Mouse (Mus musculus) kidney, postnatal 25 days (tissue): ENCODE measurements around the gene Zdhhc23.

ENCODE experiments used
- DNase-seq, 2 experiments: peaks; one replicate each; pipeline ENCODE4 v3.0.0; 2021; ENCODE audit warnings: mixed read lengths in 2 of 2

The Zdhhc23 gene

GRCm38 (mm10) chr16:43979328-43980109 lies at the start of gene Zdhhc23:
TSS of gene Zdhhc23 (minus strand) at chr16:43979791.
- peak; percentile 52 to 79 for DNase-seq

- no peak for DNase-seq
Measured at GRCm38 (mm10) chr16:44029273-44029672, 49.7 kb upstream of the Zdhhc23 start.

GRCm38 (mm10) chr16:44026822-44027221 lies 47.2 kb upstream of the Zdhhc23 start:
- no peak for DNase-seq

GRCm38 (mm10) chr16:44026210-44026609 lies 46.6 kb upstream of the Zdhhc23 start:
- DNase-seq: no peak

- no peak for DNase-seq
Measured at GRCm38 (mm10) chr16:44018986-44019548, 39.5 kb upstream of the Zdhhc23 start.

- no peak for DNase-seq
Measured at GRCm38 (mm10) chr16:44018372-44018771, 38.8 kb upstream of the Zdhhc23 start.

GRCm38 (mm10) chr16:44017707-44018106 lies 38.1 kb upstream of the Zdhhc23 start:
- DNase-seq: no peak

- DNase-seq: peak; percentile 87 to 91
Measured at GRCm38 (mm10) chr16:44016164-44016563, 36.6 kb upstream of the Zdhhc23 start.

- no peak for DNase-seq
Measured at GRCm38 (mm10) chr16:44015416-44016158, 36.0 kb upstream of the Zdhhc23 start.

GRCm38 (mm10) chr16:44011010-44011409 lies 31.4 kb upstream of the Zdhhc23 start:
- no peak for DNase-seq

GRCm38 (mm10) chr16:44002086-44002485 lies 22.5 kb upstream of the Zdhhc23 start:
- no peak for DNase-seq

GRCm38 (mm10) chr16:43999541-43999940 lies 19.9 kb upstream of the Zdhhc23 start:
- DNase-seq: no peak

- no peak for DNase-seq
Measured at GRCm38 (mm10) chr16:43999111-43999510, 19.5 kb upstream of the Zdhhc23 start.

GRCm38 (mm10) chr16:43994623-43995022 lies 15.0 kb upstream of the Zdhhc23 start:
- DNase-seq: no peak

- DNase-seq: no peak
Measured at GRCm38 (mm10) chr16:43986299-43986698, 6.7 kb upstream of the Zdhhc23 start.

GRCm38 (mm10) chr16:43980110-43980609 lies 569 bp upstream of the Zdhhc23 start:
- DNase-seq: no peak

GRCm38 (mm10) chr16:43979010-43979327 lies 622 bp downstream of the Zdhhc23 start:
- no peak for DNase-seq

GRCm38 (mm10) chr16:43973606-43974220 lies 5.9 kb downstream of the Zdhhc23 start:
- DNase-seq: no peak

GRCm38 (mm10) chr16:43973147-43973546 lies 6.4 kb downstream of the Zdhhc23 start:
- no peak for DNase-seq

- DNase-seq: no peak
Measured at GRCm38 (mm10) chr16:43972391-43972790, 7.2 kb downstream of the Zdhhc23 start.

- DNase-seq: no peak
Measured at GRCm38 (mm10) chr16:43971741-43972140, 7.8 kb downstream of the Zdhhc23 start.

GRCm38 (mm10) chr16:43971189-43971588 lies 8.4 kb downstream of the Zdhhc23 start:
- no peak for DNase-seq

GRCm38 (mm10) chr16:43970426-43970825 lies 9.2 kb downstream of the Zdhhc23 start:
- no peak for DNase-seq
